Mouse (Mus musculus) myocyte (in vitro differentiated cells): ENCODE data around the gene Dynlt1b. TPM values are rescaled to one million over a fixed set of nuclear protein-coding genes. Genes with fewer than 3 reads are reported as not detected.
"Not testable (repeated sequence)": the region's sequence is repeated elsewhere in the genome, so short reads cannot be mapped to it uniquely, and the experiment has no call there.

ENCODE experiments used
- H3K27me3 ChIP-seq: one replicate; pipeline ENCODE4 v1.6.1; 2011; ENCODE audit not compliant: control insufficient read depth, insufficient read depth, insufficient read length
- H3K36me3 ChIP-seq: one replicate; pipeline ENCODE4 v1.6.1; 2011; ENCODE audit not compliant: control insufficient read depth, insufficient read depth
- H3K4me2 ChIP-seq: one replicate; pipeline ENCODE4 v1.6.1; 2011; ENCODE audit warnings: low read depth, control low read depth
- H3K4me3 ChIP-seq: one replicate; pipeline ENCODE4 v1.5.1; 2011; ENCODE audit warnings: mild to moderate bottlenecking, control low read depth, moderate library complexity
- H3K79me2 ChIP-seq: one replicate; pipeline ENCODE4 v1.6.1; 2011; ENCODE audit not compliant: control insufficient read depth, insufficient read depth
- H3ac ChIP-seq: one replicate; pipeline ENCODE4 v1.6.1; 2011; ENCODE audit not compliant: control insufficient read depth, insufficient read length
- polyA plus RNA-seq: library from polyadenylated mRNA; unstranded; fragments of >200 nt; fragmentation: generic; extraction: Trizol; gene quantifications from one replicate; pipeline ENCODE4 v1.2.1, GENCODE M21; 2012; ENCODE audit warnings: missing spikeins

Gene Dynlt1b
- polyA plus RNA-seq, 1 experiment: 201 TPM

GRCm38 (mm10) chr17:6449166-6449565 lies 19.3 kb downstream of the Dynlt1b start:
- H3ac ChIP-seq, H3K27me3 ChIP-seq: not testable (repeated sequence)

DNA sequence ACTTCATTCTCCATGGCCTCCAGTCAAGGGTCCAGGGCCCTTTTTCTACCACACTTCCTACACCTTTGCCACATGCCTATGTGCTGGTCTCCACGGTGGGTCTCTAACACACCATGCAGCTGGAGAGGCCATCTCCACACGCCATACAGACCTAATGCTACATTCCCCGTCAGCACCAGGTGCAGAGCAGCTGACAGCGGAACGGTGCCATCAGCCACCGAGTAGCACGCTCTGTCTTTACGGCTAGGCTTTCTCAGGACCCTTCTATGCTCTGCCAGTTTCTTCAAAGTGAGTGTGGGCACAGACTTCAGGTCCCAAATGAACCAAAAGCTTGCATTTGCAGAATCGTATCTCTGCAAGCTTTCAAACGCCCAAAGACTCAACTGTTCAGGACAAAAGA lies 21.3 kb downstream of the Dynlt1b start:
- H3K4me3 ChIP-seq, H3K27me3 ChIP-seq, H3K79me2 ChIP-seq, H3K4me2 ChIP-seq, H3ac ChIP-seq, H3K36me3 ChIP-seq: not testable (repeated sequence)

More at GRCm38 (mm10) chr17:6449166-6449565, 19.3 kb downstream of the Dynlt1b start:
- H3K4me2 ChIP-seq, H3K4me3 ChIP-seq, H3K79me2 ChIP-seq, H3K36me3 ChIP-seq: not testable (repeated sequence)

GRCm38 (mm10) chr17:6452689-6453088 lies 22.8 kb downstream of the Dynlt1b start:
- not testable (repeated sequence) for H3K36me3 ChIP-seq

DNA sequence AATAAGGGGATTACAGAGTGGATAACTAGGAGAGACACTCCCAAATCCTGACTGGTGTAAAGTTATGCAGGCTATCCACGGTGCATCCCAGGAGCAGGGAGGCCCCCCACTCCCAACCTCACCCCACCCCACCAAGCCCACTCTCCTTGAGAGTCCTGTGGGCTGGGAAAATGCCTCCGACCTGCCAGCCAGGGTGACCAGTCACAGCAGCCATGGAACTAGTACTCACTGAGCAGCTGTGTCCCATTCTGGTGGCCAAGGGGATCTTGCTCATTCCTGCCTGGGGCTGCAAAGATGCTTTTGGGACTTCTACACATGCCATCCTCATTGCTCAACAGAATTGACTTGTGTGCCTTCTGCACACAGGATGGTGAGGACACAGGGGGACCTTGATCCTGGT lies 24.8 kb downstream of the Dynlt1b start:
- H3K36me3 ChIP-seq, H3K27me3 ChIP-seq, H3K4me3 ChIP-seq, H3K4me2 ChIP-seq, H3ac ChIP-seq, H3K79me2 ChIP-seq: not testable (repeated sequence)

More at GRCm38 (mm10) chr17:6452689-6453088, 22.8 kb downstream of the Dynlt1b start:
- not testable (repeated sequence) for H3ac ChIP-seq, H3K79me2 ChIP-seq, H3K4me3 ChIP-seq, H3K4me2 ChIP-seq, H3K27me3 ChIP-seq

DNA sequence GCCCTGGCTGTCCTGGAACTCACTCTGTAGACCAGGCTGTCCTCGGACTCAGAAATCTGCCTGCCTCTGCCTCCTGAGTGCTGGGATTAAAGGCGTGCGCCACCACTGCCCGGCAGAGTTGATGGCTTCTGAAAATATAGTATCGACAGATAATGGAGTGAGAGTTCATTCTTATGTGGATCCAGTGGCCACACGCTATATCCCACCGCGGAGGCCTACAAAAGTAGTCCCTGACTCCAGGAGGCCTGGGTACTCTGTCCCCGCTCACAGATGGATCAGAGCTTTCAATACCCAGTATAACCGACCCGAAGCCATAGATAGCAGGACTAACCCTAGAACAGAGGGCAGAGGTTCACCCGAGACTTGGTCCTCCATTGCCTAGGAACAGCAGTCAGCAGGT lies 26.0 kb downstream of the Dynlt1b start:
- not testable (repeated sequence) for H3K27me3 ChIP-seq, H3K36me3 ChIP-seq, H3ac ChIP-seq, H3K4me3 ChIP-seq, H3K79me2 ChIP-seq, H3K4me2 ChIP-seq

GRCm38 (mm10) chr17:6456614-6457402 lies 26.9 kb downstream of the Dynlt1b start:
- not testable (repeated sequence) for H3K4me3 ChIP-seq, H3K36me3 ChIP-seq, H3K79me2 ChIP-seq, H3ac ChIP-seq, H3K4me2 ChIP-seq, H3K27me3 ChIP-seq

DNA sequence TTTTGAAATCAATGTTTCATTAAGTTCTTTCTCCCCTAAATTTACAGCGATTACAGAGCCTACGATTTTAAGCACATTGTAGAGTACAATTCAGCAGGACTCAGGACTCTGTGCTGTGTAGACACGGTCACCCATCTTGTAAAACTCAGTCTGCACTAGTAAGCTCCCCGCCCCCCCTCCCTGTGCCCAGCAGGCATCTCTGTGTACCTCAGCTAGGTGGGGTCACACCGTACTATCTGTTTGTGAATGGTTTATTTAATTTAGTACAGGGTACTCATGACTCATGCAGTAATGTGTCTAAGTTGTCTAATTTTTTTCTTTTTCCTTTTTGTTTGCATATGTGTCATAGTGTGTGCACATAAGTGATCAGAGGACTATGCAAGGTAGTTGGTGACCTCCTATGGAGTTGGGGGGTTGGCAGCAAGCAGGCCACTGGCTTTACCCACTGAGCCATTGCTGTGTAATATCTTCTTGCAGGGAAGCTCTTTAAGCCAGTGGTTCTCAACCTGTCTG lies 31.2 kb downstream of the Dynlt1b start:
- not testable (repeated sequence) for H3ac ChIP-seq, H3K4me2 ChIP-seq, H3K4me3 ChIP-seq, H3K27me3 ChIP-seq, H3K36me3 ChIP-seq, H3K79me2 ChIP-seq

DNA sequence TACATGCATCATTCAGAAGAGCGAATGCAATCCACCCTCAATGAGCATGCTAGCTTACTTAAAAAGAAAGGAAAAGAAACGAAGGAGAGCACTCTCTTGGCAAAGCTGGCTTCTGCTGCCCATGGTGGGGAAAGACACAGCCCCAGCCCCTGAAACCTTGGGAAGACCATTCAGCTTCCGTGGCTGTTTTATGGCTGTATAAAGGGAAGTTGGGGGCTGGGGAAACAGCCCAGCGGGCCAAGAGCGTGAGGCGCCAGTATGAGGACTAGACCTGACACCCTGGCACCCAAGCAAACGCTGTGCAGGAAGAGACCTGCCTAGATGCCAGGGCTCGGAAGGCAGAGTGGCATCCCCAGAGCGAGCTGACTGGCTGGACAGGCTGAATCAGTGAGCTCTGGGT lies 35.8 kb downstream of the Dynlt1b start:
- H3K4me2 ChIP-seq, H3K27me3 ChIP-seq, H3K4me3 ChIP-seq: not testable (repeated sequence)

DNA sequence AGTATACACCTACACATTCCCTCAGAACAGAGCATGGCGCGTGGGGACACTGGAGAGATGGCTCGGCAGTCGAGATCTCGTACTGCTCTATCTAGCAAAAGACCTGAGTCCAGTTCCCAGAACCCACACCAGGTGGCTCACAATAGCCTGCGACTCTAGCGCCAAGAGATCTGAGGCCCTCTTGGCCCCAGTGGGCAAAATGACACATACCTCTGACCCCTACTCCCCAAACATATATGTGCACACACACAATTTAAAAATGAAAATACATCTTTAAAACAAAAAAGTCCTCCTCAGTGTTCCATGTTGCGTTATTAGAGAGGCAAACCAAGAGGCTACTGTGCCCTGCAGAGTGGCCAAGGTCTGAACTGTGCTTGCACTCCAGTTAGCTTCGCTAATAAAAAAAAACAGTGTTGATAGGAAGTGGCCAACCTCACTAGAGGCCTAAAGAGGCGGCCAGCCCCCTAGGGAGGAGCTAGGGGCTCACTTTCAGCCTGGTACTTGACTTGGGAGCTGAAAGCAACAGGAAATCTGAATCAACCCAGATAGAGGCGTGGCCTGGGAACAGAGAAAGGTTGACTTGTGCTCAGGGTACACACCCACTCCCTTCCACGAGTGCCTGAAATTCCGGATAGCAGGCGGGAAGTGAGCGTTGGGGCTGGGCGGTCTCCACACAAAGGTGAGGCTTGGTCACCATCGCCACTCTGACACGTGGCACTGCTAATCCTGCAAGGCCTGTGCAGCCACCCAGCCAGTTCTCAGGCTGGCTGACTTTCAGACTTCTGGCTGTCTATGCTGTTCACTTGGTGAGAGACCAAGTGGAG lies 37.9 kb downstream of the Dynlt1b start:
- not testable (repeated sequence) for H3K4me3 ChIP-seq, H3K4me2 ChIP-seq, H3K79me2 ChIP-seq, H3ac ChIP-seq, H3K36me3 ChIP-seq, H3K27me3 ChIP-seq

More for the DNA sequence above, 35.8 kb downstream of the Dynlt1b start:
- H3K79me2 ChIP-seq, H3ac ChIP-seq, H3K36me3 ChIP-seq: not testable (repeated sequence)

- H3K4me2 ChIP-seq, H3K4me3 ChIP-seq, H3ac ChIP-seq, H3K36me3 ChIP-seq, H3K27me3 ChIP-seq: not testable (repeated sequence)
- H3K79me2 ChIP-seq: peaks cover 22% of the 10 kb centered on the region
Measured at GRCm38 (mm10) chr17:6470031-6470430, 40.1 kb downstream of the Dynlt1b start.

GRCm38 (mm10) chr17:6470671-6471070 lies 40.8 kb downstream of the Dynlt1b start:
- not testable (repeated sequence) for H3K36me3 ChIP-seq, H3K27me3 ChIP-seq, H3K4me3 ChIP-seq, H3K4me2 ChIP-seq, H3ac ChIP-seq
- H3K79me2 ChIP-seq: peaks cover 23% of the 10 kb centered on the region
